Mouse (Mus musculus): ENCODE results near the gene Zdhhc5. TPM values are rescaled to one million over a fixed set of nuclear protein-coding genes. Genes with fewer than 3 reads are reported as not detected.
A peak's percentile ranks its signal among the peaks of the same experiment; 100 is the strongest.

Zdhhc5 gene
- polyA plus RNA-seq (2015; fragmentation: Nextera tagmentation; extraction: Ambion mirVana): 20.5 and 26.0 TPM in 2 replicates

GRCm38 (mm10) chr2:84714811-84715561 lies at the start of gene Zdhhc5:
Zdhhc5 (minus strand) TSS chr2:84715180.

GRCm38 (mm10) chr2:84743561-84743960 lies 28.6 kb upstream of the Zdhhc5 start, which contains the start of gene Gm19426:
Gm19426 (minus strand) TSS chr2:84743655.

GRCm38 (mm10) chr2:84733579-84734300 lies 18.8 kb upstream of the Zdhhc5 start, which contains the start of gene Ypel4:
Ypel4 (plus strand) TSS chr2:84734058.

DNA sequence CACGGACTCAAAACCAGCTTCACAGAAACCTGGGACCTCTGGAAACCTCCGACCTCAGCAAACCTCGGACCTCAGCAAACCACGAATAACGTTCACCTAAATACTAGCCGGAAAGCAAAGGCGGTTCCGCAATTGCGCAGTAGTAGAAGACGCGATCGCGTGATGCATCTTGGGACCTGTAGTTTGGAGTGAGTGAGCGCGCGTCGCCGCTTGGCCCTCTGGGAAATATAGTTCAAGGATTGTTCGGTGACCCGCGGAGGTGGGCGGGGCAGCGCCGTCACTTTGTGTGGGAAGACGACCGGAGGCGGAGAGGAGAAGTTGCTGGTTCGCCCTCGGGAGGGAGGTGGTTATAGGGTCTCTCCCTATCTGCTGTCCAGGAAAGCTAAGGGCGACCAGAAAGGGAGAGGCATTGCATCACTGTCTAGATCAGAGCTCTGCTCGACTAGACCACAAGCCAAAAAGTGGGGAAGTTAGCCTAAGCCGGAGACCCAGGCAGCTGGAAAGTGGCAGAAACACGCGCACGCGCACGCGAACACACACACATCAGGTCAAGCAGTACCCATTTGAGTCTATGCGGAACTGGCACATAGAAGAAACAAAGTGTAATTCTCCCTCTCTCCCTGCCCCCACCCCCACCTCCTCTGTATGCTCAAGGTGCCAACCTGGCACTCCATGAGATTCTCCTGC lies 12.3 kb upstream of the Zdhhc5 start, which contains the start of gene Clp1:
Clp1 (minus strand) TSS at position 179 of the 687 bp plus-strand sequence.

DNA sequence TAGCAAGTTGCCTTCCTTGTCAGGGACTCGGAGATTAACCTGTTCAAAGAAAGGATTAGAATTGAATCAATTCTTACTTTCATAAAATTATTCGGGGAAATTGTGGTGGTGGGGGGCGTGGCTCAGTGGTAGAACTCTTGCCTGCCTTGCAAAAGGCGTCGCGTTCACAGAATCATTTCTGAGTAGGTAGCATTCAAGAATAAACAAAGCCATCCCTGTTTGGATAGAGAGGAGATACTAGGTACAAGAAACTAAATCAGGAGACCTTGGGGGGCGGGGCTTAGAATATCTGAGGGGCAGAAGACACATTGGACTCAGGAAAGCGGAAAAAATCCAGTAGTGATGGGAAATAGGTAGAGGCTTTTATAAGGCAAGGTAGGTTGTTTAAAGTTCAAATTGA lies 36.0 kb downstream of the Zdhhc5 start, which contains the start of gene Tmx2:
Tmx2 (minus strand) TSS at position 125 of the 400 bp plus-strand sequence.

DNA sequence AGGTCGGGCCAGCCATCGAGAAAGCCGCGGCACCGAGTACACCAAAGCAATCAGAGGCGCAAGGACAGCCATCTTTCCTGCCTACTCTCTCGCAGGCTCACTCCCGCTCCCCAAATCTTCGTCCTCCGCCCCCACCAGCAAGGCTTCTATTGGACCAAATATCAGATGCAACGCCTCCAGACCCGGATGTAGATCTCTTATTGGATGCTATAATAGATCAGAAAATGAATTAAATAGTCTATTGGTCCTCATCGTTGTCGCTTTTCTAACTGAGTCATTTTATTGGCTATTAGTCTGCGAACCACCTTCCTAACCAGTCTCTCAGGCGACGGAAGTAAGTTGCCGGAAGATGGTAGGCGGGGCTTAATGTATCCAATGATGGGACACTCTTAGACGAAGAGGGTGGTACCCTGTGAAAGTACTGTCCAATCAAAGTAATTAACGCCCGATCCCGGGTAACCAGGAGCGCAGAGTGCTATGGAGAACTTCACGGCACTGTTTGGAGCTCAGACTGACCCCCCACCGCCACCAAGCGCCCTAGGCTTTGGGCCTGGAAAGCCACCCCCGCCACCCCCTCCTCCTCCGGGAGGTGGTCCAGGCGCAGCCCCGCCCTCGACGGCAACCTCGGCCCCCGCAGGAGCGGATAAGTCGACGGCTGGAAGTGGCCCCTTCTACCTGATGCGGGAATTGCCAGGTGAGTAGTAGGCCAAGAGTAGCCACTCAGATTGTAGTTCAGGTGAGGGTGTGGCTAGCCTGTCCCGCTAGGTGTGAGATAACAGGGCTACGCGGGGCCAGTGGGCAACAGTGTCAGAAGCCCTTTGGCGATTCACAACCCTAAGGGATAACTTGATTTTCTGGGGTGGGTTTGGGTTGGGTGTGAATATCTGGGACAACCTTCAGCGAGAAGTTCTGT lies 36.8 kb downstream of the Zdhhc5 start, which contains the start of the genes Gm28635 and Med19:
Gm28635 (minus strand) TSS at position 74 of the 913 bp plus-strand sequence.
Med19 (plus strand) TSS at position 435 of the 913 bp plus-strand sequence.

GRCm38 (mm10) chr2:84670569-84670933 lies 44.4 kb downstream of the Zdhhc5 start, which contains the start of gene Selenoh:
Selenoh (minus strand) TSS chr2:84670770.

GRCm38 (mm10) chr2:84658806-84659205 lies 56.2 kb downstream of the Zdhhc5 start, which contains the start of gene Btbd18:
Btbd18 (plus strand) TSS chr2:84659079.

GRCm38 (mm10) chr2:84650464-84651195 lies 64.3 kb downstream of the Zdhhc5 start, which contains the start of gene Ctnnd1:
Ctnnd1 (minus strand) TSS chr2:84650765.

MicroRNAs within 50 kb of the gene (microRNA counts, 519-probe panel; counts per million panel counts)
- 5,290 counts per million, percentile 95 among the panel's probes with 10 or more counts for microRNA mmu-miR-130a

Small RNA genes lying within 50 kb of the gene (microRNA-seq; reads per million reads assigned to microRNA genes)
- gene Mir130a: 18,812 reads per million, percentile 97 among the genes with 10 or more reads in this experiment

Other genes starting within 250 kb of the Zdhhc5 start
- 22.3 and 24.4 TPM in 2 replicates for gene Tfpi, start 238.4 kb downstream of the Zdhhc5 start, polyA plus RNA-seq (2015; fragmentation: Nextera tagmentation; extraction: Ambion mirVana)
- 33.9 and 40.4 TPM in 2 replicates for gene Ctnnd1, start 64.4 kb downstream of the Zdhhc5 start, polyA plus RNA-seq (2015; fragmentation: Nextera tagmentation; extraction: Ambion mirVana)
- not detected in 2 replicates for gene Btbd18, start 56.1 kb downstream of the Zdhhc5 start, polyA plus RNA-seq (2015; fragmentation: Nextera tagmentation; extraction: Ambion mirVana)
- 81.5 and 92.3 TPM in 2 replicates for gene Selenoh, start 44.4 kb downstream of the Zdhhc5 start, polyA plus RNA-seq (2015; fragmentation: Nextera tagmentation; extraction: Ambion mirVana)
- gene Gm28635, start 37.1 kb downstream of the Zdhhc5 start, polyA plus RNA-seq (2015; fragmentation: Nextera tagmentation; extraction: Ambion mirVana): not detected in 2 replicates
- 14.9 and 19.1 TPM in 2 replicates for gene Med19, start 36.8 kb downstream of the Zdhhc5 start, polyA plus RNA-seq (2015; fragmentation: Nextera tagmentation; extraction: Ambion mirVana)
- gene Tmx2, start 36.0 kb downstream of the Zdhhc5 start, polyA plus RNA-seq (2015; fragmentation: Nextera tagmentation; extraction: Ambion mirVana): 53.1 and 59.6 TPM in 2 replicates
- gene Clp1, start 12.2 kb upstream of the Zdhhc5 start, polyA plus RNA-seq (2015; fragmentation: Nextera tagmentation; extraction: Ambion mirVana): 13.2 and 13.6 TPM in 2 replicates
- 2.1 and 2.6 TPM in 2 replicates for gene Ypel4, start 18.9 kb upstream of the Zdhhc5 start, polyA plus RNA-seq (2015; fragmentation: Nextera tagmentation; extraction: Ambion mirVana)
- gene Gm19426, start 28.5 kb upstream of the Zdhhc5 start, polyA plus RNA-seq (2015; fragmentation: Nextera tagmentation; extraction: Ambion mirVana): 3.4 and 4.7 TPM in 2 replicates
- gene Serping1, start 60.3 kb upstream of the Zdhhc5 start, polyA plus RNA-seq (2015; fragmentation: Nextera tagmentation; extraction: Ambion mirVana): 185 and 196 TPM in 2 replicates
- gene Ube2l6, start 83.6 kb upstream of the Zdhhc5 start, polyA plus RNA-seq (2015; fragmentation: Nextera tagmentation; extraction: Ambion mirVana): 53.1 and 85.5 TPM in 2 replicates
- gene Smtnl1, start 107.5 kb upstream of the Zdhhc5 start, polyA plus RNA-seq (2015; fragmentation: Nextera tagmentation; extraction: Ambion mirVana): 0.07 TPM in 1 of 2 replicates, not detected in the other
- gene Timm10, start 111.8 kb upstream of the Zdhhc5 start, polyA plus RNA-seq (2015; fragmentation: Nextera tagmentation; extraction: Ambion mirVana): 29.6 and 39.4 TPM in 2 replicates
- 8.9 and 9.0 TPM in 2 replicates for gene Slc43a1, start 123.7 kb upstream of the Zdhhc5 start, polyA plus RNA-seq (2015; fragmentation: Nextera tagmentation; extraction: Ambion mirVana)
- gene Rtn4rl2, start 171.5 kb upstream of the Zdhhc5 start, polyA plus RNA-seq (2015; fragmentation: Nextera tagmentation; extraction: Ambion mirVana): 0.96 and 1.2 TPM in 2 replicates
- gene Slc43a3, start 221.4 kb upstream of the Zdhhc5 start, polyA plus RNA-seq (2015; fragmentation: Nextera tagmentation; extraction: Ambion mirVana): 32.2 and 39.3 TPM in 2 replicates